Mouse (Mus musculus) E14TG2a.4 (cell line): Measurements from ENCODE around the gene Mt4.

Experiments used
- CTCF ChIP-seq: conservative IDR thresholded peaks from 2 replicates; pipeline ENCODE4 v1.5.1; 2014; ENCODE audit warnings: low read length
- POU5F1 ChIP-seq: IDR thresholded peaks from 2 replicates; pipeline ENCODE4 v1.6.1; 2014; ENCODE audit warnings: low read length, borderline replicate concordance

DNA sequence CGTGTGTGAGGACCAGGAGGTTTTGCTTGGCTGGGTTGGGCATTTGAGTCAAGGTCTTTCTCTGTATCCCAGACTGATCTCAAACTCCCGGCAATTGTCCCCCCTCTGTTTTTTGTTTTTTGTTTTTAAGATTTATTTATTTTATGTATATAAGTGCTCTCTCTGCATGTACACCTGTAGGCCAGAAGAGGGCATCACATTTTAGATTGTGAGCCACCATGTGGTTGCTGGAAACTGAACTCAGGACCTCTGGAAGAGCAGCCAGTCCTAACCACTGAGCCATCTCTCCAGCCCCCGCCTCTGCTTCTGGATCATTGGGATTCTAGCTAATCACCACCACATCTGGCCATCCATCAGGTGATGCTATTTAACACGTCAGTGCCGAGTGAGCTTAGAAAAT is 27.2 kb upstream of the Mt4 start:
- TF ChIP-seq CTCF, result peak; percentile 18; the same call in 1 of the 2 replicates
- no peak for TF ChIP-seq POU5F1
